Mouse (Mus musculus) heart, postnatal 4 days (tissue): ENCODE measurements around the gene Chd9. TPM values are rescaled to one million over a fixed set of nuclear protein-coding genes. Genes with fewer than 3 reads are reported as not detected.

Experiments
- DNase-seq: peaks from one replicate; pipeline ENCODE4 v3.0.0; 2021
- microRNA-seq, 2 experiments: library from miRNA; unstranded; fragments of <30 nt; microRNA quantifications; one replicate each; pipeline ENCODE4 v1.2.0; 2021 to 2022
- total RNA-seq, 2 experiments: library from RNA; stranded (reverse); gene quantifications; 2 replicates each; pipeline ENCODE4 v1.2.3; 2021

Chd9 gene
- total RNA-seq, 2 experiments from 2014 or later = 40.7 to 43.4 TPM

GRCm38 (mm10) chr8:91089601-91090000 lies 261.4 kb downstream of the Chd9 start:
- no peak for DNase-seq

GRCm38 (mm10) chr8:91094135-91094534 lies 266.0 kb downstream of the Chd9 start:
- DNase-seq = no peak

- no peak for DNase-seq
Observed at GRCm38 (mm10) chr8:91098106-91098505, 270.0 kb downstream of the Chd9 start.

Small RNA genes within 50 kb of the gene (microRNA-seq; reads per million reads assigned to microRNA genes)
- gene Gm44382 = 0 reads per million in 2 experiments

Other genes with a start within 250 kb of the Chd9 start
- gene Gm19935, start 11.0 kb upstream of the Chd9 start, total RNA-seq = not detected
- 10 to 100 TPM; 17.6 to 18.8 TPM for gene Rbl2, start 241.7 kb downstream of the Chd9 start, total RNA-seq